Mouse (Mus musculus): ENCODE measurements at regions not wholly inside any gene's neighbourhood (a gene's known extent, or its start where the extent isn't known, plus 50 kb on each side); places are given as distances from the start of the nearest gene placed in this dataset.
A peak's percentile ranks its signal among the peaks of the same experiment; 100 is the strongest.

GRCm38 (mm10) chr10:53456027-53456713, 76.4 kb upstream of the Cep85l start:
- WGBS: 36% methylated on average over 4 of the region's 4 CpGs
- H3K27me3 ChIP-seq (replicated peaks; ENCODE audit: insufficient read depth, low read length): no peaks in the 10 kb centered on the region
- H3K9ac ChIP-seq (replicated peaks; ENCODE audit: low read depth): no peak overlapping the region
- no peak overlapping the region for H3K27ac ChIP-seq (ENCODE audit: low read length)
- H3K4me1 ChIP-seq (ENCODE audit: insufficient read depth, low read depth, low read length): no peaks in the 10 kb centered on the region
- H3K4me3 ChIP-seq (ENCODE audit: low read depth, low read length): no peak overlapping the region
- TF ChIP-seq EP300 (IDR thresholded peaks at IDR 0.05) (no peak), CTCF (IDR thresholded peaks at IDR 0.05) (no peak)
- H3K9me3 ChIP-seq (ENCODE audit: low read length): no peaks in the 10 kb centered on the region
- no peaks in the 10 kb centered on the region for H3K36me3 ChIP-seq (ENCODE audit: insufficient read depth, low read length)
- no peak for ATAC-seq
- no peak for DNase-seq (ENCODE audit: low spot score)
- no peak overlapping the region for H3K4me2 ChIP-seq (replicated peaks; ENCODE audit: low read depth, low read length)

- H3K36me3 ChIP-seq (ENCODE audit: insufficient read depth, low read length): no peaks in the 10 kb centered on the region
- DNase-seq (ENCODE audit: low spot score): no peak
- 39% methylated on average over 3 of the region's 3 CpGs for WGBS
- no peak overlapping the region for H3K4me3 ChIP-seq (ENCODE audit: low read depth, low read length)
- TF ChIP-seq EP300 (IDR thresholded peaks at IDR 0.05) (no peak), CTCF (IDR thresholded peaks at IDR 0.05) (no peak)
- H3K9ac ChIP-seq (replicated peaks; ENCODE audit: low read depth): no peak overlapping the region
- no peak for ATAC-seq
- no peaks in the 10 kb centered on the region for H3K27me3 ChIP-seq (replicated peaks; ENCODE audit: insufficient read depth, low read length)
- H3K4me2 ChIP-seq (replicated peaks; ENCODE audit: low read depth, low read length): no peak overlapping the region
- H3K4me1 ChIP-seq (ENCODE audit: insufficient read depth, low read depth, low read length): no peaks in the 10 kb centered on the region
- no peak overlapping the region for H3K27ac ChIP-seq (ENCODE audit: low read length)
- no peaks in the 10 kb centered on the region for H3K9me3 ChIP-seq (ENCODE audit: low read length)
These were observed 65.0 kb upstream of the Cep85l start for GRCm38 (mm10) chr10:53444789-53445188.

GRCm38 (mm10) chr10:53443443-53443842, 63.7 kb upstream of the Cep85l start:
- Histone ChIP-seq H3K4me2 (replicated peaks; ENCODE audit: low read depth, low read length) (no peak overlapping the region), H3K9ac (replicated peaks; ENCODE audit: low read depth) (no peak overlapping the region), H3K27me3 (replicated peaks; ENCODE audit: insufficient read depth, low read length) (no peaks in the 10 kb centered on the region), H3K4me1 (ENCODE audit: insufficient read depth, low read depth, low read length) (no peaks in the 10 kb centered on the region), H3K9me3 (ENCODE audit: low read length) (no peaks in the 10 kb centered on the region), H3K4me3 (ENCODE audit: low read depth, low read length) (no peak overlapping the region), H3K36me3 (ENCODE audit: insufficient read depth, low read length) (no peaks in the 10 kb centered on the region), H3K27ac (ENCODE audit: low read length) (no peak overlapping the region)
- ATAC-seq (no peak), DNase-seq (ENCODE audit: low spot score) (no peak)
- 83% methylated on average over 1 of the region's 1 CpGs for WGBS
- TF ChIP-seq EP300 (IDR thresholded peaks at IDR 0.05) (no peak), CTCF (IDR thresholded peaks at IDR 0.05) (no peak)

- no peak overlapping the region for H3K27ac ChIP-seq (ENCODE audit: low read length)
- no peaks in the 10 kb centered on the region for H3K27me3 ChIP-seq (replicated peaks; ENCODE audit: insufficient read depth, low read length)
- no peak for DNase-seq (ENCODE audit: low spot score)
- H3K4me2 ChIP-seq (replicated peaks; ENCODE audit: low read depth, low read length): no peak overlapping the region
- no peaks in the 10 kb centered on the region for H3K9me3 ChIP-seq (ENCODE audit: low read length)
- no peak overlapping the region for H3K9ac ChIP-seq (replicated peaks; ENCODE audit: low read depth)
- H3K36me3 ChIP-seq (ENCODE audit: insufficient read depth, low read length): no peaks in the 10 kb centered on the region
- no peak for ATAC-seq
- no peaks in the 10 kb centered on the region for H3K4me1 ChIP-seq (ENCODE audit: insufficient read depth, low read depth, low read length)
- no peak for TF ChIP-seq EP300 (IDR thresholded peaks at IDR 0.05)
- TF ChIP-seq CTCF (IDR thresholded peaks at IDR 0.05): no peak
- H3K4me3 ChIP-seq (ENCODE audit: low read depth, low read length): no peak overlapping the region
- WGBS: 92% methylated on average over 14 of the region's 14 CpGs
These were observed 63.2 kb upstream of the Cep85l start for GRCm38 (mm10) chr10:53442912-53443311.

- no peak for ATAC-seq
- TF ChIP-seq CTCF (IDR thresholded peaks at IDR 0.05) (no peak), EP300 (IDR thresholded peaks at IDR 0.05) (no peak)
- DNase-seq (ENCODE audit: low spot score): no peak
- Histone ChIP-seq H3K36me3 (ENCODE audit: insufficient read depth, low read length) (no peaks in the 10 kb centered on the region), H3K4me1 (ENCODE audit: insufficient read depth, low read depth, low read length) (peaks cover 3% of the 10 kb centered on the region; the same call in 1 of the 2 replicates), H3K4me3 (ENCODE audit: low read depth, low read length) (no peak overlapping the region), H3K27ac (ENCODE audit: low read length) (no peak overlapping the region), H3K4me2 (replicated peaks; ENCODE audit: low read depth, low read length) (no peak overlapping the region), H3K9ac (replicated peaks; ENCODE audit: low read depth) (no peak overlapping the region), H3K9me3 (ENCODE audit: low read length) (no peaks in the 10 kb centered on the region), H3K27me3 (replicated peaks; ENCODE audit: insufficient read depth, low read length) (no peaks in the 10 kb centered on the region)
- WGBS: 77% methylated on average over 1 of the region's 1 CpGs
These were observed 60.5 kb upstream of the Cep85l start for GRCm38 (mm10) chr10:53440251-53440650.

GRCm38 (mm10) chr10:53438388-53438787, 58.6 kb upstream of the Cep85l start:
- no peak overlapping the region for H3K9ac ChIP-seq (replicated peaks; ENCODE audit: low read depth)
- H3K27ac ChIP-seq (ENCODE audit: low read length): no peak overlapping the region
- DNase-seq (ENCODE audit: low spot score) (peak; percentile 59), ATAC-seq (peak; percentile 34)
- no peaks in the 10 kb centered on the region for H3K36me3 ChIP-seq (ENCODE audit: insufficient read depth, low read length)
- peaks cover 5% of the 10 kb centered on the region; the same call in 1 of the 2 replicates for H3K4me1 ChIP-seq (ENCODE audit: insufficient read depth, low read depth, low read length)
- no peaks in the 10 kb centered on the region for H3K27me3 ChIP-seq (replicated peaks; ENCODE audit: insufficient read depth, low read length)
- H3K4me3 ChIP-seq (ENCODE audit: low read depth, low read length): no peak overlapping the region
- TF ChIP-seq CTCF (IDR thresholded peaks at IDR 0.05) (no peak), EP300 (IDR thresholded peaks at IDR 0.05) (peak; percentile 91)
- no peak overlapping the region for H3K4me2 ChIP-seq (replicated peaks; ENCODE audit: low read depth, low read length)
- no peaks in the 10 kb centered on the region for H3K9me3 ChIP-seq (ENCODE audit: low read length)
- 50% methylated on average over 4 of the region's 4 CpGs for WGBS

Measured in lung, postnatal 0 days (tissue).